Mouse (Mus musculus): ENCODE data around the gene Tmem120b. TPM values are rescaled to one million over a fixed set of nuclear protein-coding genes. Genes with fewer than 3 reads are reported as not detected.

Tmem120b gene
- total and polyA plus RNA-seq, 3 experiments = 6.6 to 10.4 (median 10.3) TPM

- DNase-seq = no peak
- intact Hi-C loops (cut with DNase I) = no loop called here
- 81% methylated on average over 15 of the region's 15 CpGs for WGBS
- Histone ChIP-seq H3K27me3 (ENCODE audit: control insufficient read depth, insufficient read depth, low read length) (no peaks in the 10 kb centered on the region), H3K36me3 (ENCODE audit: control insufficient read depth, insufficient read depth, low read length) (no peaks in the 10 kb centered on the region), H3K9ac (ENCODE audit: low read depth, low read length) (no peak overlapping the region), H3K79me2 (replicated peaks; ENCODE audit: control insufficient read depth, insufficient read depth, low read length) (no peaks in the 10 kb centered on the region; the same call in 1 of the 2 replicates), H3K27ac (no peak overlapping the region), H3K4me3 (no peak overlapping the region), H3K4me1 (ENCODE audit: control insufficient read depth, insufficient read depth, low read length) (no peaks in the 10 kb centered on the region)
- no peak for TF ChIP-seq EP300 (IDR thresholded peaks at IDR 0.05; ENCODE audit: insufficient read depth, low read depth, low read length)
- no peak for TF ChIP-seq POLR2A (IDR thresholded peaks at IDR 0.05; ENCODE audit: insufficient read depth, low read depth, low read length)
- TF ChIP-seq CTCF (IDR thresholded peaks at IDR 0.05) = no peak
These were observed 92.1 kb downstream of the Tmem120b start for GRCm38 (mm10) chr5:123160341-123160740.

GRCm38 (mm10) chr5:123162942-123163341 is 94.7 kb downstream of the Tmem120b start:
- WGBS = 76% methylated on average over 9 of the region's 9 CpGs

GRCm38 (mm10) chr5:123166437-123166836 is 98.2 kb downstream of the Tmem120b start:
- TF ChIP-seq CTCF (IDR thresholded peaks at IDR 0.05) (no peak), EP300 (IDR thresholded peaks at IDR 0.05; ENCODE audit: insufficient read depth, low read depth, low read length) (no peak), POLR2A (IDR thresholded peaks at IDR 0.05; ENCODE audit: insufficient read depth, low read depth, low read length) (no peak)
- no peaks in the 10 kb centered on the region for H3K4me1 ChIP-seq (ENCODE audit: control insufficient read depth, insufficient read depth, low read length)
- 86% methylated on average over 10 of the region's 10 CpGs for WGBS
- intact Hi-C loops (cut with DNase I) = no loop called here
- no peaks in the 10 kb centered on the region for H3K36me3 ChIP-seq (ENCODE audit: control insufficient read depth, insufficient read depth, low read length)
- H3K79me2 ChIP-seq (replicated peaks; ENCODE audit: control insufficient read depth, insufficient read depth, low read length) = no peaks in the 10 kb centered on the region
- H3K9ac ChIP-seq (ENCODE audit: low read depth, low read length) = no peak overlapping the region
- no peak overlapping the region for H3K4me3 ChIP-seq
- H3K27ac ChIP-seq = no peak overlapping the region
- H3K27me3 ChIP-seq (ENCODE audit: control insufficient read depth, insufficient read depth, low read length) = no peaks in the 10 kb centered on the region
- DNase-seq = no peak

More at GRCm38 (mm10) chr5:123162942-123163341, 94.7 kb downstream of the Tmem120b start:
- Histone ChIP-seq H3K9ac (ENCODE audit: low read depth, low read length) (no peak overlapping the region), H3K4me3 (no peak overlapping the region), H3K79me2 (replicated peaks; ENCODE audit: control insufficient read depth, insufficient read depth, low read length) (no peaks in the 10 kb centered on the region), H3K36me3 (ENCODE audit: control insufficient read depth, insufficient read depth, low read length) (no peaks in the 10 kb centered on the region), H3K27me3 (ENCODE audit: control insufficient read depth, insufficient read depth, low read length) (no peaks in the 10 kb centered on the region), H3K27ac (no peak overlapping the region), H3K4me1 (ENCODE audit: control insufficient read depth, insufficient read depth, low read length) (no peaks in the 10 kb centered on the region)
- DNase-seq = no peak
- TF ChIP-seq EP300 (IDR thresholded peaks at IDR 0.05; ENCODE audit: insufficient read depth, low read depth, low read length) (no peak), POLR2A (IDR thresholded peaks at IDR 0.05; ENCODE audit: insufficient read depth, low read depth, low read length) (no peak), CTCF (IDR thresholded peaks at IDR 0.05) (no peak)
- intact Hi-C loops (cut with DNase I) = no loop called here

Other genes starting within 250 kb of the Tmem120b start
- gene Anapc5, start 247.1 kb upstream of the Tmem120b start, total RNA-seq (2021) = 100 to 1,000 TPM; 150 to 165 TPM
- gene Anapc5, start 247.1 kb upstream of the Tmem120b start, polyA plus RNA-seq (2012; rRNA removed) = 210 and 302 TPM in 2 replicates
- 10 to 100 TPM; 26.1 to 33.3 TPM for gene Rnf34, start 218.4 kb upstream of the Tmem120b start, total RNA-seq (2021)
- 10.5 and 21.8 TPM in 2 replicates for gene Rnf34, start 218.4 kb upstream of the Tmem120b start, polyA plus RNA-seq (2012; rRNA removed)
- 10 to 100 TPM; 12.5 to 14.6 TPM for gene Kdm2b, start 78.6 kb upstream of the Tmem120b start, total RNA-seq (2021)
- gene Kdm2b, start 78.6 kb upstream of the Tmem120b start, polyA plus RNA-seq (2012; rRNA removed) = 8.2 and 14.4 TPM in 2 replicates
- 10 to 100 TPM; 11.7 to 15.8 TPM for gene Orai1, start 53.3 kb upstream of the Tmem120b start, total RNA-seq (2021)
- 39.0 and 42.8 TPM in 2 replicates for gene Orai1, start 53.3 kb upstream of the Tmem120b start, polyA plus RNA-seq (2012; rRNA removed)
- gene Morn3, start 21.4 kb upstream of the Tmem120b start, total RNA-seq (2021) = not detected
- gene Morn3, start 21.4 kb upstream of the Tmem120b start, polyA plus RNA-seq (2012; rRNA removed) = not detected in 2 replicates
- under 1 TPM; 0.64 to 0.70 TPM for gene Rhof, start 64.3 kb downstream of the Tmem120b start, total RNA-seq (2021)
- 1.6 and 2.3 TPM in 2 replicates for gene Rhof, start 64.3 kb downstream of the Tmem120b start, polyA plus RNA-seq (2012; rRNA removed)
- 10 to 100 TPM; 12.9 to 19.4 TPM for gene Setd1b, start 73.8 kb downstream of the Tmem120b start, total RNA-seq (2021)
- 6.4 and 7.4 TPM in 2 replicates for gene Setd1b, start 73.8 kb downstream of the Tmem120b start, polyA plus RNA-seq (2012; rRNA removed)
- 10 to 100 TPM; 13.3 to 14.8 TPM for gene Psmd9, start 101.0 kb downstream of the Tmem120b start, total RNA-seq (2021)
- 16.4 and 20.4 TPM in 2 replicates for gene Psmd9, start 101.0 kb downstream of the Tmem120b start, polyA plus RNA-seq (2012; rRNA removed)
- not detected for gene Hpd, start 114.3 kb downstream of the Tmem120b start, total RNA-seq (2021)
- gene Hpd, start 114.3 kb downstream of the Tmem120b start, polyA plus RNA-seq (2012; rRNA removed) = 0.61 and 0.97 TPM in 2 replicates
- under 1 TPM; 0.52 to 0.65 TPM for gene Wdr66, start 183.7 kb downstream of the Tmem120b start, total RNA-seq (2021)
- 1.5 and 2.0 TPM in 2 replicates for gene Wdr66, start 183.7 kb downstream of the Tmem120b start, polyA plus RNA-seq (2012; rRNA removed)

Data from heart, adult 2 months (tissue).